In genomic region chr6:55045326-55045725, GRCm38 (mm10) we compare ENCODE assay signal across 24 mouse cellular contexts.
"Had no signal": no experiment of that assay in that cellular context is flagged by ENCODE, and none has a peak within 500 bp of the region (broad histone marks: within the 10 kb centered on the region; RNA-seq: fewer than 3 reads in every experiment).

No protein-coding gene starts in this region.

- H3K27me3 ChIP-seq: heart, embryonic 12.5 days; hindbrain, embryonic 13.5 days; hindbrain, embryonic 15.5 days; kidney, embryonic 15.5 days; limb, embryonic 13.5 days; limb, embryonic 15.5 days; liver, embryonic 12.5 days had no signal

- H3K9ac ChIP-seq: heart, embryonic 12.5 days; hindbrain, embryonic 13.5 days; hindbrain, embryonic 15.5 days; kidney, embryonic 15.5 days; limb, embryonic 13.5 days; limb, embryonic 15.5 days; liver, embryonic 12.5 days; liver, embryonic 14.5 days had no signal

- H3K4me3 ChIP-seq: gastrocnemius, adult 2 months; heart, embryonic 10.5 days; heart, embryonic 12.5 days; hindbrain, embryonic 13.5 days; hindbrain, embryonic 15.5 days; kidney, embryonic 15.5 days; limb, embryonic 13.5 days; limb, embryonic 15.5 days; liver, embryonic 12.5 days had no signal

- H3K4me2 ChIP-seq: heart, embryonic 12.5 days; hindbrain, embryonic 13.5 days; hindbrain, embryonic 15.5 days; kidney, embryonic 15.5 days; limb, embryonic 13.5 days; limb, embryonic 15.5 days; liver, embryonic 12.5 days had no signal

- DNase-seq: gastrocnemius, adult 2 months; gastrocnemius, postnatal 10 days; gastrocnemius, postnatal 25 days; heart, adult 18-20 months; heart, postnatal 10 days; kidney, adult 11 months; kidney, adult 2 months; kidney, adult 9 months; kidney, postnatal 14 days; kidney, postnatal 36 days; layer of hippocampus, adult 9-11 months; layer of hippocampus, postnatal 36 days; left cerebral cortex, postnatal 4 days had no signal

- H3K27ac ChIP-seq: gastrocnemius, adult 2 months; heart, embryonic 10.5 days; hindbrain, embryonic 13.5 days; hindbrain, embryonic 15.5 days; hindbrain, postnatal 0 days; kidney, embryonic 15.5 days; kidney, postnatal 0 days; limb, embryonic 13.5 days; limb, embryonic 15.5 days; liver, embryonic 12.5 days; liver, embryonic 14.5 days had no signal

- H3K9me3 ChIP-seq: heart, embryonic 10.5 days; heart, embryonic 12.5 days; hindbrain, embryonic 13.5 days; hindbrain, embryonic 15.5 days; kidney, embryonic 15.5 days; limb, embryonic 13.5 days; limb, embryonic 15.5 days; liver, embryonic 12.5 days had no signal
